Mouse (Mus musculus): ENCODE measurements at regions not wholly inside any gene's neighbourhood (a gene's known extent, or its start where the extent isn't known, plus 50 kb on each side); places are given as distances from the start of the nearest gene placed in this dataset.

- no peak for DNase-seq (ENCODE audit: low spot score)
These were observed 270.1 kb upstream of the Tbx3 start for GRCm38 (mm10) chr5:119400223-119400935.

- DNase-seq (ENCODE audit: low spot score), result no peak
These were observed 268.6 kb upstream of the Tbx3 start for GRCm38 (mm10) chr5:119401915-119402314.

GRCm38 (mm10) chr5:119402651-119403050 lies 267.8 kb upstream of the Tbx3 start:
- DNase-seq (ENCODE audit: low spot score), result no peak

- DNase-seq (ENCODE audit: low spot score), result no peak
These were observed 259.5 kb upstream of the Tbx3 start for GRCm38 (mm10) chr5:119410966-119411365.

GRCm38 (mm10) chr5:119415835-119416234 lies 254.6 kb upstream of the Tbx3 start:
- DNase-seq (ENCODE audit: low spot score), result no peak

GRCm38 (mm10) chr5:119418486-119418885 lies 252.0 kb upstream of the Tbx3 start:
- DNase-seq (ENCODE audit: low spot score), result no peak

- DNase-seq (ENCODE audit: low spot score), result no peak
These were observed 242.9 kb upstream of the Tbx3 start for GRCm38 (mm10) chr5:119427511-119428019.

- DNase-seq (ENCODE audit: low spot score), result no peak
These were observed 239.2 kb upstream of the Tbx3 start for GRCm38 (mm10) chr5:119431271-119431756.

GRCm38 (mm10) chr5:119434572-119434971 lies 235.9 kb upstream of the Tbx3 start:
- DNase-seq (ENCODE audit: low spot score), result no peak

- no peak for DNase-seq (ENCODE audit: low spot score)
These were observed 222.0 kb upstream of the Tbx3 start for GRCm38 (mm10) chr5:119448494-119448893.

- no peak for DNase-seq (ENCODE audit: low spot score)
These were observed 221.3 kb upstream of the Tbx3 start for GRCm38 (mm10) chr5:119449166-119449565.

GRCm38 (mm10) chr5:119459751-119460150 lies 210.7 kb upstream of the Tbx3 start:
- DNase-seq (ENCODE audit: low spot score), result no peak

- no peak for DNase-seq (ENCODE audit: low spot score)
These were observed 207.6 kb upstream of the Tbx3 start for GRCm38 (mm10) chr5:119462659-119463530.

GRCm38 (mm10) chr5:119464553-119464952 lies 205.9 kb upstream of the Tbx3 start:
- no peak for DNase-seq (ENCODE audit: low spot score)

GRCm38 (mm10) chr5:119467346-119468085 lies 203.0 kb upstream of the Tbx3 start:
- DNase-seq (ENCODE audit: low spot score), result no peak

- no peak for DNase-seq (ENCODE audit: low spot score)
These were observed 192.5 kb upstream of the Tbx3 start for GRCm38 (mm10) chr5:119477926-119478325.

GRCm38 (mm10) chr5:119478331-119478730 lies 192.1 kb upstream of the Tbx3 start:
- no peak for DNase-seq (ENCODE audit: low spot score)

GRCm38 (mm10) chr5:119480191-119481190 lies 190.0 kb upstream of the Tbx3 start:
- DNase-seq (ENCODE audit: low spot score), result no peak

GRCm38 (mm10) chr5:119483706-119484105 lies 186.8 kb upstream of the Tbx3 start:
- DNase-seq (ENCODE audit: low spot score), result no peak

- no peak for DNase-seq (ENCODE audit: low spot score)
These were observed 184.3 kb upstream of the Tbx3 start for GRCm38 (mm10) chr5:119486196-119486595.

GRCm38 (mm10) chr5:119487184-119487583 lies 183.3 kb upstream of the Tbx3 start:
- DNase-seq (ENCODE audit: low spot score), result no peak
